Mouse (Mus musculus): ENCODE data around the gene Catsperz.
A peak's percentile ranks its signal among the peaks of the same experiment; 100 is the strongest.

The Catsperz gene

GRCm38 (mm10) chr19:6922901-6923735 lies 2.1 kb downstream of the Catsperz start:
- DNase-seq, result no peak

GRCm38 (mm10) chr19:6921647-6922567 lies 3.3 kb downstream of the Catsperz start, which contains the start of gene Esrra:
Esrra (minus strand) TSS chr19:6921813.
- DNase-seq, result peak; percentile 100

- peak; percentile 52 for DNase-seq
These were observed 4.2 kb downstream of the Catsperz start for GRCm38 (mm10) chr19:6920741-6921636.

DNA sequence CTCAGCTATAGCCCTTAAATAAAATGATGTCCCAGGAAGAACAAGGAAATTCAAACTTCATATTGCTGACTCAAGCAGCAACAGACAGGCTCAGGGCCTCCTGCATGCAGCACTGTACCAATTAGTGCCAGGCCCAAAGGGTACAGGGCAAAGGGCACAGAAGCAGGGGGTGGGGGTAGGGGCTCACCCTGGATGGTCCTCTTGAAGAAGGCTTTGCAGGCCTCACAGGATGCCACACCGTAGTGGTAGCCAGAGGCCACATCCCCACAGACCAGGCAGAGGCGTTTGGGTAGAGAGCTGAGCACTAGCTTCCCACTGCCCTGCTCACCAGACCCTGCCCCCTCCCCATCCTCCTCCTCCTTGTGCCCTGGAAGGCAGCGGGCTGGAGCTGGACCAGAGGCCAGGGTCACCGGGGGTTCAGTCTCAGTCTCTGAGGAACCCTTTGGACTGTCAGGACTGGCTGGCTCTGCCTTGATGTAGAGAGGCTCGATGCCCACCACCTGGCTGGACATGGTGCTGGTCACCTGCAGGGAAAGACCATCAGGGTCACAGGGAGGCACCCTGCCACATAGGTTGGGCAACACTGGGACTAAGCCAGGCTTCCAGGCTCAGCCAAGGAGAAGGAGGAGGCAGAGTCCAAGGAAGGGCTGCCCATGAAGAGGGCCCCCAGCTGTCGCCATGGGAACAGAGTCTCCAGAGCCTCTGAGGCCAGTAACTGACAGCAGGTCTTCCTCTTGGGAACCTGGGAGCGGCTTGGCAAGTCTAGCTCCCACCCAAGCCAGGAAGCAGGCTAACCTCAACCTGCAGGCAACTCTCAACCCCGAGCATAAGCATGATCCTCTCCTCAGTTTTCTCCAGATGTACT lies 5.1 kb downstream of the Catsperz start:
- no peak for DNase-seq

- no peak for DNase-seq
These were observed 5.7 kb downstream of the Catsperz start for GRCm38 (mm10) chr19:6919431-6919830.

- DNase-seq, result no peak
These were observed 6.9 kb downstream of the Catsperz start for GRCm38 (mm10) chr19:6918321-6918720.

DNA sequence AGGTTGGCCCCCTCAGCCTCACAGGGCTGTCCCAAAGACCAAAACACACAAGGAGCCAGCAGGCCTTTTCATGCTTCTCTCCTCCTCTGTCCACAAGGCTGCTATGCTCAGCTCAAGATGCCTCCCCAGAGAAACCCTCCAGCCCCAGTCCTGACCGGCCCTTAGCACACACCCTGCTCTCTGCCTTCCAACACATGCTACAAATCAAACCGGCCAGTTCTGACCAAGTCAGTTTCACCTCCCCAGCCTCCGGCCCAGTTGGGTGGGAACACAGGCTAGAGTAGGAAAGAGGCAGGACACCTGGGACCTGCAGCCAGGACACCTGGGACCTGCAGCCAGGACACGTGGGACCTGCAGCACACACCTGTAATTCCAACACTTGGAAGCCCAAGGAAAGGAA lies 8.7 kb downstream of the Catsperz start:
- no peak for DNase-seq

- no peak for DNase-seq
These were observed 9.9 kb downstream of the Catsperz start for GRCm38 (mm10) chr19:6915276-6915675.

DNA sequence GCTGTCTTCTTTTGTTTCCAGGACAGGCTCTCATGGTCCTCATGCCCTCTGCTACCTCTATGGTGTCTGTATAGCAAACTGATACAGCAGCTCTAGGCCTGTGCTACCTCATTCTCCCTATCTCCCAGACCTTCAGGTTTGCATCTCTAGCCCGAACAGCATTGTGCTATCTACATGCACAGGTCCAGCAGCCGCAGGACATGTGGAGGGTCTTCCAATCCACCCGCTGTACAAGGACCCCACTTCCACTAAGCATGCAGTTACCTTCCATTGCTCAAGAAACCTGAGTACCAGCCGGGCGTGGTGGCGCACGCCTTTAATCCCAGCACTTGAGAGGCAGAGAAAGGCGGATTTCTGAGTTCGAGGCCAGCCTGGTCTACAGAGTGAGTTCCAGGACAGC lies 10.6 kb downstream of the Catsperz start:
- DNase-seq, result no peak

DNA sequence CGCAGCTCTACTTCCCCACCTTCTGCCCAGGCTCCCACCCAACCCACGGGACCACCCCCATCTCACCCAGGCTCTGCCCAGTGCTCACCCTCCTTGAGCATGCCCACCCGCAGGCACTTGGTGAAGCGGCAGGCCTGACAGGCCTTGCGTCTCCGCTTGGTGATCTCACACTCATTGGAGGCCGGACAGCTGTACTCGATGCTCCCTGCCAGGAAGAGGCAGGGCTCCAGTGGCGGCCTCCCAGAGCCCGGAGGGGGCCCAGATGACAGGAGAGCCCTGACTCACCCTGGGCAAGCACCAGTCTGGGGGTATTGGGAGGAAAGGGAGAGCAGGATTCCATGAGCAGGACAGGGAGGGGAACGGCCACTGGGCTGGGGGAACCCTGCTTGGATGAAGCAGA lies 11.2 kb downstream of the Catsperz start:
- DNase-seq, result no peak

- no peak for DNase-seq
These were observed 12.1 kb downstream of the Catsperz start for GRCm38 (mm10) chr19:6913036-6913435.

- no peak for DNase-seq
These were observed 12.8 kb downstream of the Catsperz start for GRCm38 (mm10) chr19:6912205-6912970.

DNA sequence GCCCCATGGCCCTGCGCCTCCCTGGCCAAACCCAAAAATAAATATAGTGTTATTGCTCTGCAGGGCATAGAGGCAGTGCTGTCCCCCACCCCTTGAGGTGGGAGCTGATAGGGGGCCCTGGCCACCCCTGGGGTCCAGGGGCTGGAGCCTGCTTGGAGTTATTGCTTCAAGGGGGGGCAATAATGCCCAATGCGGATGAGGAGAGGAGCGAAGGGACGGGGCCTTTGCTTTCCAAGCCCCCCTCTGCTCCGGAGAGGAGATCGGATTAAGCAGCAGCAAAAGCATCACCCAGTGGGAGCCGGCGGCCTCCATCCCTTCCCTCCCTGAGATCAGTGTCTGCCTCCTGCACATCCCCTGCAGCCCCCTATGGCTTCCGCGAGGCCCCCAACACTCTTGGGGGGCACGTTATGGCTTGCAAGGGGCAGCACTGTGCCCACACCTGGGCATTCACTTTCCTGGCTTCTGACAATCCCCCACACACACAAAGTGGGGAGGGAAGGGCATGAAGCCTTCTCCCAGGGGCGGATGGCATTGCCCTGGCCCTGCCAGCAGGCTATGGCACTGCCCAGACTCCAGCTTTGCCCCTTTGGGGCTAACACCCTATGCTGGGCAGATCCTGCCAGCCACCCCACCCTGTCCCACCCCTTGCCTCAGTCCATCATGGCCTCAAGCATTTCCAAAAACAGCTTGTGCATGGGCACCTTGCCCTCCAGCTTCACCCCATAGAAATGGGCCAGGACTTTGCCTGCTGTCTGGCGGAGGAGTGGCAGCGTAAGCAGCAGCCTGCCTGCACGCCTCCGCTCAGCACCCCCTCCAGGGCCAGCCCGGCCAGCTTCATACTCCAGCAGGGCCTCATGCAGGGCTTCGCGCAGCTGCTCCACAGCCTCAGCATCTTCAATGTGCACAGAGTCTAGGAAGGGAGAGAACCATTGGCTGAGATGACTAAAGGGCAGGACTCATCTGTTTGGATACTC lies 13.8 kb downstream of the Catsperz start:
- peak; percentile 30 for DNase-seq

- peak; percentile 47 for DNase-seq
These were observed 14.9 kb downstream of the Catsperz start for GRCm38 (mm10) chr19:6910306-6910705.

DNA sequence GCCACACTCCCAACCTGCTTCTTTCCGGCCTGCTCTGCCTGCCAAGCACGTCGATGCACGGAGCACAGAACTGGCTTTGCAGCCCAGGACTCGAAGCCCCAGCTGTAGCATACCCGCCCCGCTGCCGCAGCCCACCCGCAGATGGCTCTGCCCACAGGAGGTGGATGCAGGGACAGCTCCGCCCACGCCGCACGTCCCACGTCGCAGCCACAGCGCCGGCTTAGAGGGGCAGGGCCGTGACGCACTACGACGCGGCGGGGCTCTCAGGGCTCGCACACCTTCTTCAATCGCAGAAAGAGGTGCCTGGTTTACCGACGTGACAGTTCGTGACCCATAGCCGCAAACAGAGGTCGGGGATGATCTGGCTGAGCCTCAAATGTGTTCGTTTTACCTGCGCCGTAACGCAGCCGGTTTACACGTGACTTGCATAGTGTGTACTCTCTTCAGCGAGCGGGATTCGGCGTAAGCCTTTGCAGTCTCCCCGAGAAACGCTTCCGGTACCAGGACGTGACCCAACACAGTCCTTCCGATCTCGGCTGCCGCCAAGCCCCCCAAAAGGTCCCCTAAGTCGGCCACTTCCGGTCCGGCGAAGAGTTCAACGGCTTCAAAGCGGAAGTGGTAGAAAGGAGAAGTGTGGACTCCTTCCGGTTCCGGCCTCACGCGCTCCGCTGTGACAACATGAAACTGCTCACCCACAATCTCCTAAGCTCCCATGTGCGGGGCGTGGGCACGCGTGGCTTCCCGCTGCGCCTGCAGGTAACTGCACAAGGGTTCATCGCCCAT lies 15.5 kb downstream of the Catsperz start, which contains the start of the genes Trmt112 and Prdx5:
TSS of gene Trmt112 (plus strand) at position 192 of the 783 bp plus-strand sequence.
TSS of gene Prdx5 (minus strand) at position 600 of the 783 bp plus-strand sequence.
- peak; percentile 92 for DNase-seq

GRCm38 (mm10) chr19:6909021-6909420 lies 16.2 kb downstream of the Catsperz start:
- no peak for DNase-seq

DNA sequence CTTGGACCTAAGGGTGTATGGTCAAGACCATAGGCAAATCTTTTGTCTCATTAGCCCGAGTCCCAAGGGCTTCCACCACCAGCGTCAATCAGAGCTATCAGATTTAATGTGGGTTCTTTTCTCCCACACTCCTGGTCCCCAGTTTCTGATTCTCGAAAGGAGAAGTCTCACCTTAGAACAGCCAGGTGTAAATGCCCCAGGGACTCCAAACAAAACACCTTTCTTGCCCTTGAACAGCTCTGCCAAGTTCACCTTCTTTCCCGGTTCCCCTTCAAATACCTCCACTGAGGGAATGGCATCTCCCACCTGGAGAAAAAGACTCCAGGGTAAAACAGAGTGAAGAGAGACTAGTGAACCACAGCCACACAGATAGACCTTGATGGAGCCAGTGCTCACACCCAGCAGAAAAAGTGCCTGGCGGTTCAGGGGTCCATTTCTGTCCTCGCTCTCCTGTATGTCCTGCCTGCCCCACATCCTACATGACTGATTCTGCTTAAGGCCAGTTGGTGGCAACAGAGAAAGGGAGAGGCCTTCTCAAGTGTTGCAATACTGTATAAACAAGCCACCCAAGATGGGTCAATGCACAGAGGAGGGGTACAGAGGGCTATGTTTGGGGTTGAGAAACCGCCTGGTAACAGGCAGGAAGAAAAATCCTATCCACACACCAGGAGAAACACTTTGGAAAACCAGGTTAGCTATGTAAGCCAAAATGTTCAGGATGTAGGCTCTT lies 17.2 kb downstream of the Catsperz start:
- no peak for DNase-seq

- DNase-seq, result no peak
These were observed 18.1 kb downstream of the Catsperz start for GRCm38 (mm10) chr19:6907094-6907493.
